Mouse (Mus musculus) forebrain, embryonic 15.5 days (tissue): Measurements from ENCODE around the gene Bcl2l1. TPM values are rescaled to one million over a fixed set of nuclear protein-coding genes. Genes with fewer than 3 reads are reported as not detected.
A peak's percentile ranks its signal among the peaks of the same experiment; 100 is the strongest.

Source experiments
- ATAC-seq: fragments of 200-750 bp; cut with Nextera tagmentation; replicated peaks from 2 replicates; pipeline ENCODE4 v1.8.0; 2017; ENCODE audit warnings: mild to moderate bottlenecking, moderate TSS enrichment, moderate library complexity
- H3K27ac ChIP-seq: fragments of 300-500 bp; sonication (generic); replicated peaks from 2 replicates; pipeline ENCODE4 v1.5.1; 2015; ENCODE audit warnings: mild to moderate bottlenecking, inconsistent platforms
- H3K27me3 ChIP-seq: fragments of 300-500 bp; sonication (generic); 2 replicates; pipeline ENCODE4 v1.6.1; 2015; ENCODE audit warnings: inconsistent platforms
- H3K36me3 ChIP-seq: fragments of 300-500 bp; sonication (generic); 2 replicates; pipeline ENCODE4 v1.6.1; 2015; ENCODE audit warnings: mild to moderate bottlenecking, inconsistent platforms
- H3K4me1 ChIP-seq: fragments of 300-500 bp; sonication (generic); 2 replicates; pipeline ENCODE4 v1.6.1; 2015; ENCODE audit warnings: inconsistent platforms
- H3K4me2 ChIP-seq: fragments of 300-500 bp; sonication (generic); replicated peaks from 2 replicates; pipeline ENCODE4 v1.6.1; 2015; ENCODE audit warnings: mild to moderate bottlenecking, inconsistent platforms
- H3K4me3 ChIP-seq: fragments of 300-500 bp; sonication (generic); 2 replicates; pipeline ENCODE4 v1.5.1; 2015; ENCODE audit warnings: mild to moderate bottlenecking, inconsistent platforms
- H3K9ac ChIP-seq: fragments of 300-500 bp; sonication (generic); replicated peaks from 2 replicates; pipeline ENCODE4 v1.6.1; 2015; ENCODE audit warnings: mild to moderate bottlenecking, inconsistent platforms
- H3K9me3 ChIP-seq: fragments of 300-500 bp; sonication (generic); 2 replicates; pipeline ENCODE4 v1.6.1; 2016; ENCODE audit warnings: inconsistent platforms
- WGBS: fragments of 180-500 bp; shearing (Covaris S2); methylation state at CpG from one replicate; pipeline ENCODE4 v1.1.7; 2015; ENCODE audit warnings: mixed read lengths; 5-methylcytosine and 5-hydroxymethylcytosine counted together
- microRNA-seq: library from miRNA; unstranded; fragments of <30 nt; microRNA quantifications from one replicate; pipeline ENCODE4, GENCODE M21; 2016
- polyA plus RNA-seq: library from polyadenylated mRNA; unstranded; fragments of >200 nt; fragmentation: Nextera tagmentation; extraction: Ambion mirVana; gene quantifications from 2 replicates; pipeline ENCODE4 v1.2.1, GENCODE M21; 2015

Bcl2l1 gene
- polyA plus RNA-seq, 1 experiment from 2014 or later = 183 TPM

DNA sequence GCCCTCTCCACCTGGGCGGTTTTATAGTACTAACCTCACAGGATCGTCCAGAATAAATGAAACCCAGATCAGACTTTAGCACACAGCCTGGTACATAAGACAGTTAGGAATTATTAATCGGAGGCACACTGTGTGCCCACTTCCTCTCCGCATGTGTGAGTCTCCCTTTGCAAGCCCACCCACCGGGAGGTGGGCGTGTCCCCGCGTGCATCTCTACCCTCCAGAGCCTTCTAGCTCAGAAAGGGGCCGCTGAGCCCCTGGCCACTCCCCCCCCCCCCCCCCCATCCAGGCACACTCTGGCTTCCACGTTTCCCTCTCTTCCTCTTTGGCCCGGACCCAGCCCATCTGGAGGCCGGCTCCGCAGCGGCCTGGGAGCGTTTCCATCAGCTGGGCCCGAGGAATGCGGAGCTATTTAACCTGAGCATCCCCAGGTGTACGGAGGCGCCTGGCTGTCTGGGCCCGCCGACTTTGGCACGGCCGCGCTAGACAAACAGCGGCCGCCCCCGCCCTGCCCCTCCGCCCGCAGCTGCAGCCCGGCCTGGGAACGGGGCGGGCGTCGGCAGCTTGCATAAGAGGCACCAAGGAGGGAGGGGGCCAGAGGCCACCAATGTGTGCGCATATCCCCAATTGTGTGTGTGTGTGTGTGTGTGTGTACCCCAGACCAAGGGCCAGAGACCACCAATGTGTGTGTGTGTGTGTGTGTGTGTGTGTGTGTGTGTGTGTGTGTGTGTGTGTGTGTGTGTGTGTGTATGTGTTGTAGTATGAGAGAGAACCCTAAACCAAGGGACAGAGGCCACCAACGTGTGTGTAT lies 92.3 kb downstream of the Bcl2l1 start:
- H3K4me1 ChIP-seq = peaks cover 62% of the 10 kb centered on the region
- no peaks in the 10 kb centered on the region for H3K36me3 ChIP-seq
- 2% methylated on average over 33 of the region's 36 CpGs for WGBS
- H3K27me3 ChIP-seq = no peaks in the 10 kb centered on the region
- H3K9ac ChIP-seq = peak overlapping the region; percentile 46
- peak overlapping the region; percentile 41 for H3K4me3 ChIP-seq
- H3K9me3 ChIP-seq = no peaks in the 10 kb centered on the region
- H3K27ac ChIP-seq = peak overlapping the region; percentile 33; the same call in 1 of the 2 replicates
- H3K4me2 ChIP-seq = peak overlapping the region; percentile 94
- ATAC-seq = no peak

DNA sequence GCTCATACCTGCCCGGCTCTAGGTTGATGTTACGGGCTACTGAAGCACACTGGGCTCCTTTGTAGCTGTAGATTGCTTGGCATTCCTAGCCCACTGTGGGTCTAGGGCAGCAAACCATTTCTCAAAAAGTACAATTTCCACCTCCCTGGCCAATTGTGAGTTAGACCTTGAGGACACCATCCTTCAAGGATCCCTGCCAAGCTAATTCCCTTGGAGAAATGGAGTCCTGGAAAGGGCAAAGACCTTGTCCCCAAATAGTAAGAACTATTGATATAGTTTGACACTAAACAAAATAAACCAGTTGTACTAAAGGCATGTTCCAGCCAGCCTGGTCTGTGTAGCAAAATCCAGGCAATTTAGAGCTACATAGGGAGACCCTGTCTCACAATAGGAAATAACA lies 93.2 kb downstream of the Bcl2l1 start:
- Histone ChIP-seq H3K27ac (0 out of 2 replicates have a peak overlapping the region, but pooled peaks have one; percentile 5), H3K36me3 (no peaks in the 10 kb centered on the region), H3K9ac (no peak overlapping the region), H3K4me1 (peaks cover 63% of the 10 kb centered on the region), H3K27me3 (no peaks in the 10 kb centered on the region), H3K4me3 (peak overlapping the region; percentile 53; the same call in 1 of the 2 replicates), H3K9me3 (no peaks in the 10 kb centered on the region), H3K4me2 (peak overlapping the region; percentile 94)
- WGBS = 79% methylated on average over 2 of the region's 2 CpGs
- no peak for ATAC-seq

GRCm38 (mm10) chr2:152737306-152738221 lies 94.0 kb downstream of the Bcl2l1 start:
- no peak for ATAC-seq
- 26% methylated on average over 10 of the region's 10 CpGs for WGBS
- no peaks in the 10 kb centered on the region for H3K36me3 ChIP-seq
- H3K4me1 ChIP-seq = peaks cover 63% of the 10 kb centered on the region
- H3K4me3 ChIP-seq = peak overlapping the region; percentile 53
- no peaks in the 10 kb centered on the region for H3K27me3 ChIP-seq
- H3K9me3 ChIP-seq = no peaks in the 10 kb centered on the region
- H3K27ac ChIP-seq = 0 out of 2 replicates have a peak overlapping the region, but pooled peaks have one; percentile 5
- H3K4me2 ChIP-seq = peak overlapping the region; percentile 94
- H3K9ac ChIP-seq = peak overlapping the region; percentile 49; the same call in 1 of the 2 replicates

DNA sequence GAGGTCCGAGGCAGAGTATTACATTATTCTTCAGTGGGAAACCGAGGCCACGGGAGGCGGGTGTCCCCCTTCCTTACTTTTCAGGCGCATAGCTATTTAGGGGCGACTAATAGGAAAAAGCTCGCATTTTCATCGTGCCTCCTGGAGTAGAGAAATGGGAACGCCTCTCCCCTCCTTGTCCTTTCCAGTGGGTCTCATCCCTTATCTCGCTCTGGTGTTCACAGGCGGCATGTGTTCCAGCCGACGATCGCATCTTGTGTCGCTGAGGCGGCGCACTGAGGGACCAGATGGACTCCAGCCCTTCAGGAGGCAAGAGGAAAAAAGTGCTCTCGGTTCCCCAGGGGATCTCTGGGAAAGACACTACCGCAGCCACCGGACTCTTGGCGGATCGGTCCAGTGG lies 94.8 kb downstream of the Bcl2l1 start:
- H3K4me1 ChIP-seq = peaks cover 60% of the 10 kb centered on the region
- peak overlapping the region; percentile 53 for H3K4me3 ChIP-seq
- H3K36me3 ChIP-seq = no peaks in the 10 kb centered on the region
- under 1% methylated on average over 22 of the region's 22 CpGs for WGBS
- no peaks in the 10 kb centered on the region for H3K9me3 ChIP-seq
- H3K4me2 ChIP-seq = peak overlapping the region; percentile 94
- peak overlapping the region; percentile 38; the same call in 1 of the 2 replicates for H3K27ac ChIP-seq
- no peak for ATAC-seq
- peak overlapping the region; percentile 49 for H3K9ac ChIP-seq
- H3K27me3 ChIP-seq = no peaks in the 10 kb centered on the region

DNA sequence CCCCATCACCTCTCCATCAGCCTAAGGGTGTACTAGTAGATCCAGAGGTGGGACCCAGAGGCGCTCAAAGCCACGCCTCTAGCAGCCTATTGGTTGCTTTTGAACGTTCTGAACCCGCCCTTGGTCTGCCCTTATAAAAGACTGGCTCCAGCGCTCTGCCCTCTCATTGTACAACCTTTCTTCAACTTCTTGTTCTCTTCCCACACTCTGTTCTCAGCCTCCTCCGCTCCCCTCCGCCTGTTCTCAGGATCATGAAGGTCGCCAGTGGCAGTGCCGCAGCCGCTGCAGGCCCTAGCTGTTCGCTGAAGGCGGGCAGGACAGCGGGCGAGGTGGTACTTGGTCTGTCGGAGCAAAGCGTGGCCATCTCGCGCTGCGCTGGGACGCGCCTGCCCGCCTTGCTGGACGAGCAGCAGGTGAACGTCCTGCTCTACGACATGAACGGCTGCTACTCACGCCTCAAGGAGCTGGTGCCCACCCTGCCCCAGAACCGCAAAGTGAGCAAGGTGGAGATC lies 95.4 kb downstream of the Bcl2l1 start, which contains the start of gene Id1:
TSS of gene Id1 (plus strand) at position 162 of the 512 bp plus-strand sequence.
- Histone ChIP-seq H3K9ac (peak within 1 kb of the TSS; percentile 49), H3K4me1 (peaks cover 54% of the 10 kb centered on the region), H3K4me2 (peak within 1 kb of the TSS; percentile 94), H3K27me3 (no peaks in the 10 kb centered on the region), H3K27ac (peak within 1 kb of the TSS; percentile 71), H3K4me3 (peak within 1 kb of the TSS; percentile 53), H3K9me3 (no peaks in the 10 kb centered on the region), H3K36me3 (no peaks in the 10 kb centered on the region)
- WGBS = 0% methylated on average over 28 of the region's 28 CpGs
- ATAC-seq = peak; percentile 53

- H3K4me3 ChIP-seq = peak overlapping the region; percentile 53
- H3K27me3 ChIP-seq = no peaks in the 10 kb centered on the region
- peak overlapping the region; percentile 94 for H3K4me2 ChIP-seq
- under 1% methylated on average over 28 of the region's 28 CpGs for WGBS
- peak; percentile 96 for ATAC-seq
- no peaks in the 10 kb centered on the region for H3K36me3 ChIP-seq
- peak overlapping the region; percentile 5 for H3K9ac ChIP-seq
- no peaks in the 10 kb centered on the region for H3K9me3 ChIP-seq
- peak overlapping the region; percentile 71 for H3K27ac ChIP-seq
- H3K4me1 ChIP-seq = peaks cover 53% of the 10 kb centered on the region
Measured at GRCm38 (mm10) chr2:152734984-152735383, 96.5 kb downstream of the Bcl2l1 start.

GRCm38 (mm10) chr2:152734501-152734900 lies 97.0 kb downstream of the Bcl2l1 start:
- Histone ChIP-seq H3K4me3 (peak overlapping the region; percentile 53), H3K9ac (no peak overlapping the region; the same call in 1 of the 2 replicates), H3K9me3 (no peaks in the 10 kb centered on the region), H3K36me3 (no peaks in the 10 kb centered on the region), H3K4me1 (peaks cover 50% of the 10 kb centered on the region), H3K27me3 (no peaks in the 10 kb centered on the region), H3K27ac (no peak overlapping the region; the same call in 1 of the 2 replicates), H3K4me2 (peak overlapping the region; percentile 94)
- 13% methylated on average over 10 of the region's 10 CpGs for WGBS
- ATAC-seq = no peak; the same call in 1 of the 2 replicates

GRCm38 (mm10) chr2:152733201-152733600 lies 98.3 kb downstream of the Bcl2l1 start:
- H3K4me2 ChIP-seq = no peak overlapping the region
- H3K9me3 ChIP-seq = no peaks in the 10 kb centered on the region
- H3K27me3 ChIP-seq = no peaks in the 10 kb centered on the region
- peaks cover 43% of the 10 kb centered on the region for H3K4me1 ChIP-seq
- no peak overlapping the region for H3K9ac ChIP-seq
- 78% methylated on average over 2 of the region's 2 CpGs for WGBS
- H3K27ac ChIP-seq = no peak overlapping the region
- no peak for ATAC-seq
- H3K36me3 ChIP-seq = no peaks in the 10 kb centered on the region
- H3K4me3 ChIP-seq = no peak overlapping the region

Small RNAs within 50 kb of the gene (microRNA-seq; reads per million reads assigned to microRNA genes)
- gene Gm23802 (not detected), gene Mir5622 (not detected)

Other genes starting within 250 kb of the Bcl2l1 start
- not detected in 2 replicates for gene Defb45, start 232.3 kb downstream of the Bcl2l1 start, polyA plus RNA-seq
- not detected in 2 replicates for gene Defb36, start 227.4 kb downstream of the Bcl2l1 start, polyA plus RNA-seq
- not detected in 2 replicates for gene Defb25, start 208.7 kb downstream of the Bcl2l1 start, polyA plus RNA-seq
- 0.36 and 0.62 TPM in 2 replicates for gene Rem1, start 204.8 kb downstream of the Bcl2l1 start, polyA plus RNA-seq
- gene H13, start 162.3 kb downstream of the Bcl2l1 start, polyA plus RNA-seq = 159 and 164 TPM in 2 replicates
- 33.6 and 34.4 TPM in 2 replicates for gene Mcts2, start 144.7 kb downstream of the Bcl2l1 start, polyA plus RNA-seq
- 26.3 and 32.0 TPM in 2 replicates for gene Id1, start 95.5 kb downstream of the Bcl2l1 start, polyA plus RNA-seq
- 4.3 and 4.4 TPM in 2 replicates for gene Cox4i2, start 77.6 kb downstream of the Bcl2l1 start, polyA plus RNA-seq
- 50.6 and 51.1 TPM in 2 replicates for gene Tpx2, start 16.2 kb upstream of the Bcl2l1 start, polyA plus RNA-seq
- not detected in 2 replicates for gene Mylk2, start 79.6 kb upstream of the Bcl2l1 start, polyA plus RNA-seq
- 3.2 and 4.4 TPM in 2 replicates for gene Foxs1, start 101.5 kb upstream of the Bcl2l1 start, polyA plus RNA-seq
- gene Dusp15, start 120.0 kb upstream of the Bcl2l1 start, polyA plus RNA-seq = 7.1 and 7.3 TPM in 2 replicates
- gene Ttll9, start 130.8 kb upstream of the Bcl2l1 start, polyA plus RNA-seq = 2.3 and 3.0 TPM in 2 replicates
- gene Pdrg1, start 183.7 kb upstream of the Bcl2l1 start, polyA plus RNA-seq = 188 and 189 TPM in 2 replicates
- gene Xkr7, start 200.1 kb upstream of the Bcl2l1 start, polyA plus RNA-seq = 1.9 and 2.0 TPM in 2 replicates
- 0.98 and 1.1 TPM in 2 replicates for gene Ccm2l, start 234.2 kb upstream of the Bcl2l1 start, polyA plus RNA-seq